Mouse (Mus musculus): ENCODE results near the gene Nectin4.
"Not testable (repeated sequence)": the region's sequence is repeated elsewhere in the genome, so short reads cannot be mapped to it uniquely, and the experiment has no call there.

Gene Nectin4

GRCm38 (mm10) chr1:171369845-171370556 lies at the start of gene Nectin4:
Gene Nectin4 (plus strand): TSS chr1:171370099.
- no peak for DNase-seq (ENCODE audit: low spot score)

DNA sequence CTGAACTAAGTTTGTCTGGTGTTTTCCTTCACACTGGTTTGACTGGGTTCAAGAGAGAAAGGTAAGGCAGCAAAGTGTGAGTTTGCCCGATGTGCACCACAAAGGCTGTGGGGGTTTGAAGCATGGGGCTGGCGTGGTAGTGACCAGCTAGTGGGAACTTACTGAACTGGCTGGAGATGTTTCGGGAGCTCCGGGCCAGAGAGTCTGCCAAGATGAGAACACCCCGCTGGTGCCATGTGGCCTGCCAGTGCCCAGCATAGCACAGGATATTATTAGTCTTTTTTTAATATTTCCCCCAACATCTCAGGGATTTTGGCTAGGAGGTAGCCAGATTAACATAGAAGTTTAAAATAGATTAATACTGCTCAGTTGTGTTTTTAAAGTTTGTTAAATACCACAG lies 49.7 kb upstream of the Nectin4 start:
- DNase-seq (ENCODE audit: low spot score) = no peak

DNA sequence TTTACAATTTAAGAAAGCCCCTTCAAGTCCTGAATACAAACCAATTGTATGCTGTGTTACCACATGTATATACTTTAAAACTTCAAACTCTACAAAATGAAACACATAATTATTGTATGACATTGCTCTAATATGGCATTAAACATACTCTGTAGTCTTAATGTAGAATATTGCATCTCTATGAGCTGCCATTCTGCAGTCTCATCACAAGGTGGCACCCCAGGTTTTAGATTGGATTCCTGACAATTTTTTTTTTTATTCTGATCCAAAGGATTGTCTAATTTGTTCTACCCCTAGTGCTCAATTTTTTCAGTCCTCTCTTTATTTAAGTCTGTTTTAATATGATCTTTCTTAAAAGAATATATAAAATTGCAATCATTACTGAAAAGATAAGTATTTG lies 48.5 kb upstream of the Nectin4 start:
- DNase-seq (ENCODE audit: low spot score) = peak; percentile 42

- DNase-seq (ENCODE audit: low spot score) = no peak
Measured at GRCm38 (mm10) chr1:171322012-171322411, 47.9 kb upstream of the Nectin4 start.

GRCm38 (mm10) chr1:171325571-171325970 lies 44.3 kb upstream of the Nectin4 start:
- no peak for DNase-seq (ENCODE audit: low spot score)

DNA sequence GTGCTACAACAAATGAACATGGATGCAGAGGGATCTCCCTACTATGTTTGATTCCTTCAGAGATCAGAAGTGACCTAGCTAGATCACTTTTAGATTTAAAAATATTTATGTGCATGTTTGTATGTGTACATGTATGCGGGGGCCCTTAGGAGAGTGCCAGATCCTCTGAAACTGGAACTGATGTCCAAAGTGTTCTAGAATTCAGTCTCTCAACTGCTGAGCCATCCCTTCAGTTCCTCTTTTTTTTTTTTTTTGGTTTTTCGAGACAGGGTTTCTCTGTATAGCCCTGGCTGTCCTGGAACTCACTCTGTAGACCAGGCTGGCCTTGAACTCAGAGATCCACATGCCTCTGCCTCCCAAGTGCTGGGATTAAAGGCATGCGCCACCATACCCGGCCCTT lies 43.3 kb upstream of the Nectin4 start:
- DNase-seq (ENCODE audit: low spot score) = not testable (repeated sequence)

DNA sequence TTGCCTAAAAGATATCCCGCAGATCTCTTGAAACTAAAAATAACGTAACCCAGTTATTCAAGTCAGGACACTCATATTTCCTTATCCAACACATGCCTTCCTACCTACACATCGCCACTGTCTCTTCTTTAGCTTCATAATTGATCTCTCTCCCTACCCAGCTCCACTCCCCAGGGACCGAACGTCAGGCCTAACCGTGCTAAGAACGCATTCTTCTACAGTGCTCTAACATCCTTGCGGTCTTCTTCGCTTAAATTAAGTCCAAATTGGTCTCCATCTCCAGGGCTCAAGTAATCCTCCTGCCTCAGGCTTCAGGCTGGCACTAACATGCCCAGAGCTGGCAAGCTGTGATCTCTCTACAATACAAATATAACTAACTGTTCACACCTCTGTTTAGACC lies 41.7 kb upstream of the Nectin4 start:
- peak; percentile 34 for DNase-seq (ENCODE audit: low spot score)

- DNase-seq (ENCODE audit: low spot score) = peak; percentile 83
Measured at GRCm38 (mm10) chr1:171328839-171329432, 41.0 kb upstream of the Nectin4 start, which contains the start of gene Dedd. Gene Dedd (plus strand): TSS chr1:171329145.

GRCm38 (mm10) chr1:171329433-171330215 lies 40.3 kb upstream of the Nectin4 start:
- no peak for DNase-seq (ENCODE audit: low spot score)

DNA sequence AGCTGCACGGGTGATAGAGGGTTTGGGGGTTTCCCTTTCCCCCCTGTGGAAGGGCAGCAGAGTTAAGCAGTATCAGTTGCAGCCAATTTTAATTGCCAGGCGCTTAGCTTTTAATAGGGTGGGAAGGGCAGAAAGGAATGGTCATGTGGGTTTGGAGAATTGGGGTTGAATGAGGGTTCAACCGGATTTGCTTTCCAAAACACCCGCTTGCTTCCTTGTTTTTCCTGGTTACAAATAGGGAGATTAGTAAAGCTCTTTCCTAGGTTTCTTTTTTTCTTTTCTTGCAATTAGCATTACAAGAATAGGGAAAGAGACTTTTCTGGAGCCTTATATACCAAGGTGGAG lies 39.7 kb upstream of the Nectin4 start:
- DNase-seq (ENCODE audit: low spot score) = no peak

DNA sequence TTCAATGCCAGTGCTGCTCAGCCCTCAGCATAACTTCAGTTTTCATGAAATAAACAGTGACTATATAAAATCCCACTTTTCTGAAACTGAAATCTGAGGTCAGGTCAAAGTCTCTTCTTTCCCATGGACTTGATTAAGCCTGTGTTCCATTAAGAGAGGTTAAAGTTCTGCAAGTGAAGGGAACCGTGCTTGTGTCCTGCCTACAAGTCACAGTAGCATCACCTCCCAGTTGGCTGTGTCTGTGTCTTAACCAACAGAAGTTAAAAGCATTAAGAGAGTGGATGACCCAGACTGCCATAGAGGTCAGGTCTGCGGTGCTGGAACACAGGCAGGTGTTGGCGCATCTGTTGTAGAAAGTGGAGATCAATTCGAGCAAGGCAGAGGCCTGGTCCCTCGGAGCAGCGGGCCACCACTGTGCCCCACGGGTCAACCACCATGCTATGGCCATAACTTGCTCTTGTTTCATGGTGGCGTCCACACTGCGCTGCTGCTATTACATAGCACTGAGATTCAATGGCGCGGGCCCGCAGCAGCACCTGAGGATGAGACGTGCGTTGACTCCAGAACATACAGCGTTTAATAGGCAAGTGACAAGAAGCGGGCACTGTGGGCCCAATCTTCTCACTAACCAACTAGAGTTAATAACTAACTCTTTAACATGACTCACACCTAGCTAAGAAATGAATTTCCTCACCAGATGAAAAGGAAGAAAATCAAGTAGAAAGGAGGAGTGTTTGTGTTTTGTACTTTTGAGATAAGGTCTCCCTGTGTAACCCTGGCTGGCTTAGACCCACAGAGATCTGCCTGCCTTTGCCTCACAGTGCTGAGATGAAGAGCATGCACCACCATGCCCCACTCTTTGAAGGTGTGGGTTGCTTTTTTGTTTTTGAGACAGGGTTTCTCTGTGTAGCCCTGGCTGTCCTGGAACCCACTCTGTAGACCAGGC lies 27.4 kb upstream of the Nectin4 start:
- no peak for DNase-seq (ENCODE audit: low spot score)

GRCm38 (mm10) chr1:171343922-171344677 lies 25.8 kb upstream of the Nectin4 start:
- DNase-seq (ENCODE audit: low spot score) = no peak

GRCm38 (mm10) chr1:171344715-171345114 lies 25.2 kb upstream of the Nectin4 start:
- no peak for DNase-seq (ENCODE audit: low spot score)

- peak; percentile 82 for DNase-seq (ENCODE audit: low spot score)
Measured at GRCm38 (mm10) chr1:171345225-171346094, 24.4 kb upstream of the Nectin4 start, which contains the start of the genes Nit1 and Pfdn2. Gene Nit1 (minus strand): TSS chr1:171345646. Gene Pfdn2 (plus strand): TSS chr1:171345670.

DNA sequence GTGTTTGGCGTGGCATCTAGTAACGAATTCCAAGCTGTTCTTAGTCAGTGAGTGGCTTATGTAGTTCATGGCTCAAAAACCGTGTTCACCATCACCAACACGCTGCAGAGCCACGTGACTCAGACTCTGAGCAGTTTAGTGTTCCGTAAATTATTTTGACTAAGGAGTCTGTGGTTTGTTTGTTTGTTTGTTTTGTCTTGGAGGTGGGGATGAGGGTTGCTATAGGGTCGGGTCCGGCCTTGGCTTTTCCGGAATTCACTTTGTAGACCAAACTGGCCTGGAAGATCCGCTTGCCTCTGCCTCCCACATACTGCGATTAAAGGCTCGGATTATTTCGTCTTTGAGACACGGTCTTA lies 23.8 kb upstream of the Nectin4 start:
- no peak for DNase-seq (ENCODE audit: low spot score)

DNA sequence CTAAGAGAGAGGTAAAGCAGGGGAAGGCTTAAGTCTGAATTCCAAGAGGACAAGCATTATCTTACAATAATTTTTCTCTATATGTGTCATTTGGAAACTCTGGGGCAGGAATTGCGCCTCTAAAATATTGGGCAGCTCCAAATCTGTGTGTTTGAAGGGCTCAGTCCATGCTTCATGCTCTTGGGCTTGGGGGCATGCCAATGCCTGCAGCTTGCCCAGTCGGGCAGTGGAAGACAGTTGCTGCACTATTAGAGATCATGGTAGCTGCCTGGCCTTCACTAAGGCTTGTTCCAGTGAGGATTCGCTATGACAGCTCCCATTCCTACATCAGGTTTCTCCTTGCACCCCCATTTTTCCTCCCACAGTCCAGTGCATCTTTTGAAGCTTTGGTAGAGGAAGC lies 21.2 kb upstream of the Nectin4 start:
- no peak for DNase-seq (ENCODE audit: low spot score)

DNA sequence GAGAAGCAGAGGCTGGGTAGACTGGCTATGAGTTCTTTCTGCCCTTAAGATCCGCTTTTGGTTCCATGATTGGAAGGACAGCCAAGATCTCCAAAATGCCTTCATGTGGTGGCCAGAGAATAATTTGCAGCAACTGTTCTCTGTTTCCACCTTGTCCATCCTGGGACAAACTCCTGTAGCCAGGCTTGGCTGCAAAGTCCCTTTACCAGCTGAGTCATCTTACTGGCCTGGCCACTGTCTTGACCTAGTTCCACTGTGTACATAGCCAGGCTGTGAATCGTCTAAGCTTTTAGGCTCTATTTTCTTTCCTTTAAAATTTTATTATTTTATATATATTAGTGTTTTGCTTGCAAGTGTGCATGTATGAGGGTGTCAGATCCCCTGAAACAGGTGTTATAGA lies 20.7 kb upstream of the Nectin4 start:
- DNase-seq (ENCODE audit: low spot score) = no peak

DNA sequence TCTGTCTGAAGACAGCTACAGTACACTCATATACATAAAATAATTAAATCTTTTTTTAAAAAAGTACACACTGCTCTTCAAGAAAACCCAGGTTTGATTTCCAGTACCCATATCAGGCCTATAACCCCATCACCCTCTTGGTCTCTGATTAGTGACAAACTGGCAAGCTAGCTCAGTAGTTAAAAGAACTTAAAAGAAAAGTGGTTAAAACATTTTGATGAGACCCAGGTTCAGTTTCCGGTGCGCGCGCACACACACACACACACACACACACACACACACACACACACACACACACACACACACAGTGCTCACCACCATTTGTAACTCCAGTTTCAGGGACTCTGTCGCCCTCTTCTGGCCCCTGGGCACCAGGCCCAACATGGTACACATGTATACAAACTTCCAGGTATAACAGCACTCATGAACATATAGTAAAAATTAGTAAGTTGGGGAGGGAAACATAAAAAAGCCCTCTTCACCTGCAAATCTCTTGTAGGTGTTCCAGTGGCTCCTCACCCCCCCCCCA lies 14.0 kb upstream of the Nectin4 start:
- no peak for DNase-seq (ENCODE audit: low spot score)

GRCm38 (mm10) chr1:171356814-171357213 lies 13.1 kb upstream of the Nectin4 start:
- no peak for DNase-seq (ENCODE audit: low spot score)

GRCm38 (mm10) chr1:171358421-171358820 lies 11.5 kb upstream of the Nectin4 start:
- no peak for DNase-seq (ENCODE audit: low spot score)

Measured in c-Kit-positive CD71-positive TER-119-positive erythroid progenitor cells, embryonic 14.5 days (primary cell).